13 mouse cellular contexts compared by ENCODE assay signal in the genomic region with DNA sequence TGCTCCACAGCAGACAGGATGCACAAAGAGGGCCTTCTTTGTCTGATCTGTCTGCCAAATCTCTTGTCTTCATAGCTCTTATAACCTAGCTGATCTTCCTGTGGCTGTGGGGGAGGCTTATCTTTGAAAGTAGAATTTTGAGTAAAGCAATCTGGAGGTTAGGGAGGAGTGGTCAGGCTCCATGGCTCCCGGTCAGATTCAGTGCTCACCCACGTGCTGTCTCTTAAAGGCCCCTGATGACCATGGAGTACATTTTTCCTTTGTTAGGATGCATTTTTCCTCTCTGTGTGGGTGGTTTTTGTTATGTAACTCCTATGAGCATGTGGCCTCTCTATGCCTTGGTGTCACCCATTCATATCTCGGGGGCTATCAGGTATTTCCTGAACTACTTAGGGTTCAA.
"Had no signal": no experiment of that assay in that cellular context is flagged by ENCODE, and none has a peak within 500 bp of the region (broad histone marks: within the 10 kb centered on the region; RNA-seq: fewer than 3 reads in every experiment).

No protein-coding gene starts in this region.

- H3K27me3 ChIP-seq: liver, embryonic 15.5 days; megakaryocyte, embryonic 14.5 days; midbrain, embryonic 15.5 days; neural tube, embryonic 12.5 days had no signal

- ATAC-seq: midbrain, embryonic 15.5 days had no signal

- H3K27ac ChIP-seq: liver, embryonic 15.5 days; macrophage; midbrain, embryonic 15.5 days; neural tube, embryonic 12.5 days; stomach, postnatal 0 days had no signal

- H3K4me1 ChIP-seq: liver, embryonic 15.5 days; megakaryocyte, embryonic 14.5 days had no signal

- H3K9me3 ChIP-seq: liver, embryonic 15.5 days; megakaryocyte, embryonic 14.5 days; midbrain, embryonic 15.5 days; neural tube, embryonic 12.5 days had no signal

- H3K9ac ChIP-seq: liver, embryonic 15.5 days; midbrain, embryonic 15.5 days; neural tube, embryonic 12.5 days had no signal

- H3K4me2 ChIP-seq: liver, embryonic 11.5 days; liver, embryonic 15.5 days; midbrain, embryonic 11.5 days; midbrain, embryonic 15.5 days; neural tube, embryonic 12.5 days had no signal

- DNase-seq: kidney, adult 2 months; left cerebral cortex, postnatal 4 days; lung, adult 2 months; lung, postnatal 14 days; thymus, postnatal 4 days had no signal

- H3K4me3 ChIP-seq: liver, embryonic 15.5 days; megakaryocyte, embryonic 14.5 days; midbrain, embryonic 15.5 days; neural tube, embryonic 12.5 days had no signal

- H3K36me3 ChIP-seq: liver, embryonic 15.5 days; midbrain, embryonic 15.5 days; neural tube, embryonic 12.5 days had no signal
